Mouse (Mus musculus) heart, adult 2 months (tissue): Measurements from ENCODE around the gene Clstn2. TPM values are rescaled to one million over a fixed set of nuclear protein-coding genes. Genes with fewer than 3 reads are reported as not detected.

Experiments used
- DNase-seq, 2 experiments: peaks; one replicate each; pipeline ENCODE4 v3.0.0; 2021
- H3K27ac ChIP-seq: fragments of 200-600 bp; 2 replicates; pipeline ENCODE4 v1.8.1; 2022
- H3K27me3 ChIP-seq: fragments of 200-500 bp; 2 replicates; pipeline ENCODE4 v1.6.1; 2012; ENCODE audit warnings: mild to moderate bottlenecking, low read length, inconsistent platforms, mixed read lengths; ENCODE audit not compliant: control insufficient read depth, insufficient read depth
- H3K36me3 ChIP-seq: fragments of 200-500 bp; 2 replicates; pipeline ENCODE4 v1.6.1; 2012; ENCODE audit warnings: low read length, inconsistent platforms; ENCODE audit not compliant: control insufficient read depth, insufficient read depth
- H3K4me1 ChIP-seq: fragments of 200-500 bp; 2 replicates; pipeline ENCODE4 v1.6.1; 2011; ENCODE audit warnings: low read length; ENCODE audit not compliant: control insufficient read depth, insufficient read depth
- H3K4me3 ChIP-seq: fragments of 200-600 bp; 2 replicates; pipeline ENCODE4 v1.8.1; 2022
- H3K79me2 ChIP-seq: fragments of 200-500 bp; replicated peaks from 2 replicates; pipeline ENCODE4 v1.6.1; 2012; ENCODE audit warnings: mild to moderate bottlenecking, inconsistent platforms, low read length, moderate library complexity, mixed read lengths; ENCODE audit not compliant: control insufficient read depth, insufficient read depth
- H3K9ac ChIP-seq: fragments of 200-500 bp; 2 replicates; pipeline ENCODE4 v1.6.1; 2012; ENCODE audit warnings: low read depth, mild to moderate bottlenecking, control low read depth, inconsistent platforms, low read length, mixed read lengths
- CTCF ChIP-seq: fragments of 200-600 bp; IDR thresholded peaks from 2 replicates; pipeline ENCODE4 v1.8.1; 2022; ENCODE audit warnings: antibody characterized with exemption, mild to moderate bottlenecking, moderate library complexity
- EP300 ChIP-seq: fragments of 200-500 bp; IDR thresholded peaks from 2 replicates; pipeline ENCODE4 v1.6.1; 2011; ENCODE audit warnings: low read depth, low read length, control low read depth; ENCODE audit not compliant: insufficient read depth
- POLR2A ChIP-seq: fragments of 200-500 bp; IDR thresholded peaks from 2 replicates; pipeline ENCODE4 v1.6.1; 2011; ENCODE audit warnings: mild to moderate bottlenecking, low read depth, low read length, control low read depth; ENCODE audit not compliant: insufficient read depth
- WGBS: fragments of 180-500 bp; shearing (Covaris S2); methylation state at CpG from one replicate; pipeline ENCODE4 v1.1.7; 2018; 5-methylcytosine and 5-hydroxymethylcytosine counted together
- intact Hi-C: fragments of 180-260 bp; cut with DNase I; formaldehyde crosslinking; loops from one replicate; pipeline ENCODE4 v1.15.1; 2025
- polyA plus RNA-seq: library from polyadenylated mRNA; depleted of rRNA; stranded (reverse); fragments of >200 nt; gene quantifications from 2 replicates; pipeline ENCODE4 v1.2.3, GENCODE M21; 2012
- total RNA-seq, 2 experiments: library from RNA; stranded (reverse); gene quantifications; 2 replicates each; pipeline ENCODE4 v1.2.3; 2021

The Clstn2 gene
- total and polyA plus RNA-seq, 3 experiments = 0.29 to 0.39 (median 0.37) TPM

DNA sequence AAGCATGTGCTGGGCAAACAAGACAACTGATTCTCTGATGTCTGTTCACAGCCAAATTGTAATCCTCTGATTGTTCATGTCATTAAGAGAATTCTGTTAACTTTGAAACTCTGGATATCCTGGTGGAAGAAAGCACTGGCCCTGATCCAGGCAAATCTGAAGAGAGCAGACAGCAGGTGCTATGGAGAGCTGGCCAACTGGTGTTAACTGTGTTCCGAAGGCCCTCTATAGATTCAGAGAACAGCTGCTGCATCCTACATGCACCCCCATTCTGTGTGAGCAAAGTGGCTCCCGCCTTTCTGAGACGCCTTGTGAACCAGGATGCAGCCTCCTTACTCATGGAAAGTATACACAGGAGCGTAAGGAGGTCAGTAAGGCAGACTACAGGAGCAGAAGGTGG lies 66.3 kb downstream of the Clstn2 start:
- Histone ChIP-seq H3K4me1 (no peaks in the 10 kb centered on the region), H3K36me3 (no peaks in the 10 kb centered on the region), H3K9ac (no peak overlapping the region), H3K27ac (no peak overlapping the region), H3K79me2 (no peaks in the 10 kb centered on the region), H3K27me3 (no peaks in the 10 kb centered on the region), H3K4me3 (no peak overlapping the region)
- intact Hi-C loops = no loop called here
- 71% methylated on average over 4 of the region's 4 CpGs for WGBS
- TF ChIP-seq POLR2A = no peak
- no peak for TF ChIP-seq EP300
- no peak for TF ChIP-seq CTCF
- DNase-seq = no peak

DNA sequence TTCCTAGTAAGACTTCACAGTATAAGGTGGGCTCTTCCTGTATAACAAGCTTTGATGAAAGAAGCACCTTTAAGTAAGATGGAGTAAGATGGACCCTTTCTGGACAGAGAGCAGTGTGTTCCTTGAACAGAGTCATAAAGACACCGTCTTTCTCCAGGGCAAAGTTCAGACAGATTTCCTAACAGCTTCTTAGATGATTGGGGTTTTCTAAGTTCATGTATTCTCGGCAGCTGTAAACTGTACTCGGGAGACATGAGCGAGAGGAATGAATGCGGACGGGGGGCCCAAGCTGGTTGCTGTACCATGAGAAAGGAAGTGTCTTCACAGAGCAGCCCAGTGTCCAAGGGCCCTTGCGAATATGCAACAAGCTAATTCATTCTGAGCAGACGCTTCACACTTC lies 75.5 kb downstream of the Clstn2 start:
- DNase-seq = no peak
- Histone ChIP-seq H3K36me3 (no peaks in the 10 kb centered on the region), H3K79me2 (no peaks in the 10 kb centered on the region), H3K27me3 (no peaks in the 10 kb centered on the region), H3K4me3 (no peak overlapping the region), H3K4me1 (0 out of 2 replicates have a peak, but pooled peaks cover 1% of the 10 kb centered on the region), H3K9ac (no peak overlapping the region), H3K27ac (no peak overlapping the region)
- WGBS = 86% methylated on average over 8 of the region's 8 CpGs
- intact Hi-C loops = no loop called here
- no peak for TF ChIP-seq POLR2A
- TF ChIP-seq CTCF = no peak
- no peak for TF ChIP-seq EP300

DNA sequence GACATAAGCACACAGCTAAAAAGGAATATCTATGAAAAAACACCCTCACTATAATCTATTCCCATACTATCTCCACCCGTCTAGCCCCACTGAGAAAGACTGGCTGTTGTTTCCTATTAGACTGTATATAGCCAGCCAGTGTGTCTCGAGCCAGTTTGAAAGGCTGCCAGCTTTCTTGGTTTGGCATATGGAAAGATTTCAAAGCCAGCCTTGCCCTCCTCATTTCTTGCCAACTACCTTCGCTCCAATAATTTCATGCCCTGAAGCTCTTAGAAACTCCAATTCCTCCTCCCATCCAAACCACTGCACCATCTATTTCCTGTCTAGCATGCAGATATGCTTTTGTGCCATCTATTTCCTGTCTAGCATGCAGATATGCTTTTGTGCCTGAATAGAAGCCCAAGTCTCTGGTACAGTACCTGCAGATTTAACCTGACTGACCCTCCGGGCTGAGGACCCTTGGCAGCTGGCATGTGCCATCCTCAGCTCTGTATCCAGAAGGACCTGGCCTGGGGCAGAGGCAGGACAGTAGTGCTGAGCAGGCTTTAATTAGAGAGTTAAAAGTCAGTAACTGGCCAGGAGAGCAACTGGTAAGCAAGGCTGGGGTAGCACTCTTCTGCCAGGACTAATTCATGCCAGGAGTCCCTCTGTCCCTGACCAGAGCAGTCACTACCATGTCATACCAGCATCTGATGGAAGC lies 76.4 kb downstream of the Clstn2 start:
- WGBS = 36% methylated on average over 4 of the region's 4 CpGs
- intact Hi-C loops = no loop called here
- Histone ChIP-seq H3K4me1 (0 out of 2 replicates have a peak, but pooled peaks cover 1% of the 10 kb centered on the region), H3K27me3 (no peaks in the 10 kb centered on the region), H3K36me3 (no peaks in the 10 kb centered on the region), H3K9ac (no peak overlapping the region), H3K79me2 (no peaks in the 10 kb centered on the region), H3K27ac (no peak overlapping the region), H3K4me3 (no peak overlapping the region)
- DNase-seq = no peak
- TF ChIP-seq CTCF (no peak), POLR2A (no peak), EP300 (no peak)

DNA sequence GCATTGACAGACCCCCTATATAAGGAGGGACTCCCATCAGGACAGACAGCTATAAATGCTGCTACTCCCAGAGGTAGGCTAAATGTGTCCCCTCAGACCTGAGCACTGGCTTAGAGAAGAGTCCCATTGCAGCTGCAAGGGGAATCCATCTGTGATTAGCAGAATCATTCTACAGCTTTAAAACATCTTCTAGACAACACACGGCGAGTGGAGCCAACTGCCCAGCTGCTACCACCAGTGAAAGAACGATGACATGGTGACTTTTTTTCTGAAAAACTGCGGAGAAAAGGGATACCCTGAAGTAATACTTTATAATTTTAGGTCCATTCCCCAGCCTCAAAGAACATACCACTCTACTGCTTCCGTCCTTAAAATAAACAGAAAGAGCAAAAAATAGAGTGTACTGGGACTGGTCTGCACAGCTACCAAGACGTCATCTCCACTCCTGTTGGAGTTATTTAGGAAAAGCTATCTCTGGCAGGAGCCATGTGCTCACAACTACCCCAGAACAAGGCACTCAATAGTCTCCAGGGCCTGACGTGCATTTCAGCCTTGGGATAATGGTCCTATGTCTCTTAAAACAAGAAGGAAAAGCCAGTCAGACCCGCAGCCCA lies 79.1 kb downstream of the Clstn2 start:
- no peak overlapping the region for H3K9ac ChIP-seq
- TF ChIP-seq POLR2A (no peak), CTCF (no peak), EP300 (no peak)
- no peak for DNase-seq
- H3K4me3 ChIP-seq = no peak overlapping the region
- 0 out of 2 replicates have a peak, but pooled peaks cover 1% of the 10 kb centered on the region for H3K4me1 ChIP-seq
- WGBS = 63% methylated on average over 8 of the region's 8 CpGs
- H3K36me3 ChIP-seq = no peaks in the 10 kb centered on the region
- no peaks in the 10 kb centered on the region for H3K27me3 ChIP-seq
- intact Hi-C loops = no loop called here
- H3K79me2 ChIP-seq = no peaks in the 10 kb centered on the region
- H3K27ac ChIP-seq = no peak overlapping the region

DNA sequence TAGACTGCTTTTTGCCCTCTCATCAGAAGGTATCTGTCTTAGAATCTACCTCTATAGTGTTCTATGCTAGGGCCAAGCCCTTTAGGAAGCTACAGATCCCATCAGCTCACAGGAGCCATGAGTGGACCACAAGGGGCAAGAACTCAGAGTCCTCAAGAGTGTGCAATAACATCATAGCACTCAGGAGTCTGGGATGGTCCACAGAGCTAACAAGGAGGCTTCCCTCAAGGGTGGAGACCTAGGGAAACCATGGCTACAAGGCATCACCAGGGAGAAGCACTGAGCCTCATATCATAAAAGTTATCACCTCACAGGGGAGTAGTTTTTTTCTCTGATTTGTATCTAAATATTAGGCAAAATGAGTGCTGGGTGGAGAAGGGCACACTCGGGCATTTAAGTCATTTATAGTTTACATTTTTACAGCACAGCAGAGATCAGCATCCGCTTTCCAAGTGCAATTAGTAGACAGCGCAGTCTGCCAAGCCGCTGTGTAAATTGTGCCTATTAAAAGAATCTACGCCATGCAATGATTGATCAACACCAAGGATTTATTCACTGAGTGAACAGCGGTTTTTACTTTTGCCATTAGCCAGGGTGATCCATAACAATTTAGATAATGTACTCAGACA lies 82.5 kb downstream of the Clstn2 start:
- Histone ChIP-seq H3K36me3 (no peaks in the 10 kb centered on the region), H3K27ac (no peak overlapping the region), H3K4me1 (0 out of 2 replicates have a peak, but pooled peaks cover 1% of the 10 kb centered on the region), H3K27me3 (no peaks in the 10 kb centered on the region), H3K9ac (no peak overlapping the region), H3K4me3 (no peak overlapping the region), H3K79me2 (no peaks in the 10 kb centered on the region)
- TF ChIP-seq EP300 (no peak), CTCF (no peak), POLR2A (no peak)
- 88% methylated on average over 6 of the region's 6 CpGs for WGBS
- intact Hi-C loops = no loop called here
- no peak for DNase-seq

DNA sequence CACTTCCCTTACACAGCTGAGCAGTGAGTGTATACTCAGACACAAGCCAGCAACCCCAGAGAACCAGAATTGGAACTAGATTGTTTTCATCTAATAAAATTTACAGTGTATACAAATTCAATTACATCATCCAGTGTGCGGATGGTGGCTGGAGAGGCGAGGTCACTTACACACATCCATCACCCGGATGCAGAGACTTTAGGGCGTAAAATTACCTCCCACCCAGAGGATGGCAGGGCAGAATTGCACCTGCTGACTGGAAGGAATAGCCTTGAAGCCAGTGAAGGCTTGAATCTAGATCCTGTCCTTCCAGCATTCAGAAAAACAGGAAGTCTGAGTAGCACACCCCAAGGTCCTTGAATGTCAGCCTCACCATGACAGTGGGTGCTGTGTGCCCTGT lies 113.7 kb downstream of the Clstn2 start:
- Histone ChIP-seq H3K4me3 (no peak overlapping the region), H3K27ac (no peak overlapping the region), H3K79me2 (no peaks in the 10 kb centered on the region), H3K4me1 (no peaks in the 10 kb centered on the region), H3K27me3 (peaks cover 1% of the 10 kb centered on the region), H3K9ac (no peak overlapping the region), H3K36me3 (no peaks in the 10 kb centered on the region)
- intact Hi-C loops = no loop called here
- no peak for DNase-seq
- TF ChIP-seq EP300 = no peak
- no peak for TF ChIP-seq CTCF
- TF ChIP-seq POLR2A = no peak
- 86% methylated on average over 4 of the region's 4 CpGs for WGBS
